Mouse (Mus musculus) hematopoietic stem cell, adult 5-6 weeks (primary cell): ENCODE data around the gene Zswim9. TPM values are rescaled to one million over a fixed set of nuclear protein-coding genes. Genes with fewer than 3 reads are reported as not detected.
A peak's percentile ranks its signal among the peaks of the same experiment; 100 is the strongest.

Source experiments
- ATAC-seq, 2 experiments: fragments of 125-278 bp in 1 of 2; replicated peaks in 1 of 2; 2 replicates each; pipeline ENCODE4 v1.8.0; 2016 to 2017; ENCODE audit warnings: inconsistent platforms in 2 of 2, mild to moderate bottlenecking in 2 of 2, moderate number of reproducible peaks in 2 of 2, low read depth in 1 of 2, moderate TSS enrichment in 1 of 2; ENCODE audit not compliant: low FRiP score in 2 of 2, poor library complexity in 2 of 2, severe bottlenecking in 2 of 2, insufficient read depth in 1 of 2, low TSS enrichment in 1 of 2
- total RNA-seq: library from RNA; stranded (forward); fragments of 172-1452, 232-1000 nt; gene quantifications from 2 replicates; pipeline ENCODE4 v1.2.3, GENCODE M21; 2017

The Zswim9 gene
- total RNA-seq, 1 experiment from 2014 or later, result 7.1 TPM

- ATAC-seq, result peak; percentile 35 to 52
Measured at GRCm38 (mm10) chr7:13278957-13279356, 436 bp upstream of the Zswim9 start.

GRCm38 (mm10) chr7:13277833-13278232, 688 bp downstream of the Zswim9 start:
- ATAC-seq, result no peak

GRCm38 (mm10) chr7:13277081-13277480, 1.4 kb downstream of the Zswim9 start, which contains the start of gene Lig1:
Lig1 (plus strand) TSS chr7:13277283.
- no peak for ATAC-seq

GRCm38 (mm10) chr7:13271704-13272103, 6.8 kb downstream of the Zswim9 start:
- ATAC-seq, result no peak

- ATAC-seq, result no peak; a peak in 1 of 4 replicates
Measured at GRCm38 (mm10) chr7:13269394-13269793, 9.1 kb downstream of the Zswim9 start.

- ATAC-seq, result no peak
Measured at GRCm38 (mm10) chr7:13268749-13269260, 9.7 kb downstream of the Zswim9 start.

GRCm38 (mm10) chr7:13264396-13264795, 14.1 kb downstream of the Zswim9 start:
- ATAC-seq, result no peak

- no peak for ATAC-seq
Measured at GRCm38 (mm10) chr7:13263851-13264250, 14.7 kb downstream of the Zswim9 start.

- peak in 1 of 2 experiments; percentile 21; a peak in 1 of 4 replicates for ATAC-seq
Measured at GRCm38 (mm10) chr7:13260746-13261700, 17.5 kb downstream of the Zswim9 start.

- ATAC-seq, result no peak
Measured at GRCm38 (mm10) chr7:13212720-13213119, 65.8 kb downstream of the Zswim9 start, which contains the start of gene Vmn1r89. Vmn1r89 (plus strand) TSS chr7:13213020.

Other genes starting within 250 kb of the Zswim9 start
- gene Chmp2a, start 243.9 kb downstream of the Zswim9 start, total RNA-seq, result 165 and 183 TPM in 2 replicates
- 124 and 146 TPM in 2 replicates for gene Ube2m, start 240.4 kb downstream of the Zswim9 start, total RNA-seq
- gene Mzf1, start 224.0 kb downstream of the Zswim9 start, total RNA-seq, result 0.81 and 1.2 TPM in 2 replicates
- not detected in 2 replicates for gene Vmn1r85, start 183.5 kb downstream of the Zswim9 start, total RNA-seq
- not detected in 2 replicates for gene Vmn1r86, start 158.8 kb downstream of the Zswim9 start, total RNA-seq
- not detected in 2 replicates for gene Vmn1r87, start 138.6 kb downstream of the Zswim9 start, total RNA-seq
- gene Vmn1r88, start 119.2 kb downstream of the Zswim9 start, total RNA-seq, result not detected in 2 replicates
- not detected in 2 replicates for gene Vmn1r89, start 65.7 kb downstream of the Zswim9 start, total RNA-seq
- 70.4 and 138 TPM in 2 replicates for gene Lig1, start 1.4 kb downstream of the Zswim9 start, total RNA-seq
- gene Pla2g4c, start 45.9 kb upstream of the Zswim9 start, total RNA-seq, result 1.9 and 3.0 TPM in 2 replicates
- not detected in 2 replicates for gene Cabp5, start 119.4 kb upstream of the Zswim9 start, total RNA-seq
- not detected in 2 replicates for gene Bsph1, start 172.1 kb upstream of the Zswim9 start, total RNA-seq